In the genomic region with DNA sequence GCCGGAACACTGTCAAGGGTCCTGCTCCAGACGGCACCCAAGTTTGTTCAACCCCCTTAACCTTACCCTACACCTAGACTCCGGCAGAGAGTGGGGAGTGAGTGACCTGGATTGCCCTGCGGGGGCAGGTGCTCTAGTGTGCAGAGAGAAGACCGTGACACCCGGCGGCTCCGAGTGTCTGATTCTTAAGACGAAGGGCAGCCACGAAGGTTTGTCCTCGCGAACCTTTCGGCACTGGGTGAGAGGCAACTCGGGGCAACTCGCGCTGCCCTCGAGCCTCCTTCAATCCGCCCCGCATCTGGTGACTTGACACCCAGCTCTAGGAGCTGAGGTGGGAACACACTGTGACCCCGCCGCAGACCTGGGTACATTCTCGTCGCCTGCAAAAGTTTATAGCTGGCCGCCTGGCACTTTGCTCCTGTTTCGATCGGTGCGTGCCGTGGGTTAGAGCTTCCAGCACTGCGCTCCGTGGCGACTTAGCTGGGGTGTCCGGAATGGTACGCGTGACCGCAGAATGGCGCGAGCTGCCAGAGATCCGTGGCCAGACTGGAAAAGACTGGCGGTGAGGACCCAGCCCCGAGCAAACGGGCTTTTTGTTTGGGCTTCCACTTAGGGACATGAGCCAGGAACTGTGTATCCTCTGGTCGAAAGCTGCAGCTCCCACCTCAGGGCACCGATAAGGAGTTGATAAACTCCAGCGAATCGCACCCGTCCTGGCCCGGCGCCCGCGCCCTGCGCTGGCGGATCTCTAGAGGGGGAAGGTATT, we compare ENCODE assay signal across 7 mouse cellular contexts. TPM values are rescaled to one million over a fixed set of nuclear protein-coding genes. Genes with fewer than 3 reads are reported as not detected.
A peak's percentile ranks its signal among the peaks of the same experiment; 100 is the strongest.
DNase-seq lines count a peak whose midpoint lies in the region; ATAC-seq and TF ChIP-seq lines count a peak whose summit lies in the region.

No protein-coding gene starts in this region.

- no peak overlapping the region for H3K27ac ChIP-seq in hindbrain, embryonic 16.5 days (ENCODE audit: low read depth, low read length)
- H3K27ac ChIP-seq in liver, embryonic 16.5 days (ENCODE audit: low read length) = no peak overlapping the region; the same call in 1 of the 2 replicates

- peak overlapping the region; percentile 97 for H3K4me2 ChIP-seq in hindbrain, embryonic 16.5 days (ENCODE audit: low read length)
- H3K4me2 ChIP-seq in liver, embryonic 16.5 days (ENCODE audit: low read depth, low read length) = peak overlapping the region; percentile 59

- peak overlapping the region; percentile 86 for H3K4me3 ChIP-seq in E14TG2a.4 (replicated peaks; ENCODE audit: low read length)
- peak overlapping the region; percentile 53 for H3K4me3 ChIP-seq in hindbrain, embryonic 16.5 days (ENCODE audit: low read length)
- H3K4me3 ChIP-seq in liver, embryonic 16.5 days (ENCODE audit: low read depth, low read length) = peak overlapping the region; percentile 60

- no peaks in the 10 kb centered on the region for H3K9me3 ChIP-seq in E14TG2a.4 (ENCODE audit: low read length)
- H3K9me3 ChIP-seq in hindbrain, embryonic 16.5 days (ENCODE audit: control insufficient read depth, low read length) = no peaks in the 10 kb centered on the region
- H3K9me3 ChIP-seq in liver, embryonic 16.5 days (replicated peaks; ENCODE audit: control insufficient read depth, low read length) = no peaks in the 10 kb centered on the region

- no peak for ATAC-seq in hindbrain, embryonic 16.5 days
- no peak for ATAC-seq in liver, embryonic 16.5 days (ENCODE audit: low read depth)

- peaks cover 80% of the 10 kb centered on the region for H3K4me1 ChIP-seq in E14TG2a.4 (replicated peaks; ENCODE audit: low read depth, low read length)
- peaks cover 23% of the 10 kb centered on the region for H3K4me1 ChIP-seq in hindbrain, embryonic 16.5 days (ENCODE audit: control insufficient read depth, insufficient read depth, low read depth, low read length)
- peaks cover 3% of the 10 kb centered on the region for H3K4me1 ChIP-seq in liver, embryonic 16.5 days (ENCODE audit: control insufficient read depth, low read depth, low read length)

- DNase-seq in adrenal gland, postnatal 14 days = peak; percentile 73
- DNase-seq in gastrocnemius, adult 8-10 months (ENCODE audit: low spot score in 2 of 2) = peak; percentile 28 to 40
- DNase-seq in ovary, postnatal 14 days (ENCODE audit: low spot score) = peak; percentile 33
- no peak for DNase-seq in spleen, postnatal 14 days (ENCODE audit: low spot score in 2 of 2)

- peaks cover 27% of the 10 kb centered on the region for H3K27me3 ChIP-seq in E14TG2a.4 (ENCODE audit: insufficient read depth, low read length)
- peaks cover 39% of the 10 kb centered on the region for H3K27me3 ChIP-seq in hindbrain, embryonic 16.5 days (replicated peaks; ENCODE audit: control insufficient read depth, insufficient read depth, low read length)
- peaks cover 48% of the 10 kb centered on the region for H3K27me3 ChIP-seq in liver, embryonic 16.5 days (ENCODE audit: control insufficient read depth, insufficient read depth, low read depth, low read length)

- H3K9ac ChIP-seq in hindbrain, embryonic 16.5 days (ENCODE audit: low read depth, low read length) = peak overlapping the region; percentile 52; the same call in 1 of the 2 replicates
- peak overlapping the region; percentile 47 for H3K9ac ChIP-seq in liver, embryonic 16.5 days (ENCODE audit: low read depth, low read length)

- 1% methylated on average over 52 of the region's 52 CpGs for WGBS in hindbrain, embryonic 16.5 days
- WGBS in liver, embryonic 16.5 days (ENCODE audit: insufficient replicate concordance) = 3% methylated on average over 52 of the region's 52 CpGs

- 0 out of 2 replicates have a peak, but pooled peaks cover 8% of the 10 kb centered on the region for H3K36me3 ChIP-seq in E14TG2a.4 (ENCODE audit: insufficient read depth, low read length)
- H3K36me3 ChIP-seq in hindbrain, embryonic 16.5 days (ENCODE audit: control insufficient read depth, insufficient read depth, low read length) = no peaks in the 10 kb centered on the region
- no peaks in the 10 kb centered on the region for H3K36me3 ChIP-seq in liver, embryonic 16.5 days (ENCODE audit: control insufficient read depth, insufficient read depth)

- TF ChIP-seq CTCF in E14TG2a.4 (conservative IDR thresholded peaks at IDR 0.05; ENCODE audit: low read length) = no peak

RNA-seq across cellular contexts. Expression of a gene that starts 1.5 kb away (rescaled TPM):
- 226 TPM in 2 replicates for total RNA-seq in adrenal gland, postnatal 14 days (2021)
- total RNA-seq in gastrocnemius, adult 8-10 months (2022) = 10 to 100 TPM; 79.9 to 95.6 (median 93.9) TPM
- polyA plus RNA-seq in hindbrain, embryonic 16.5 days (2015; fragmentation: Nextera tagmentation; extraction: Ambion mirVana) = 5.7 and 8.4 TPM in 2 replicates
- 2.7 and 4.0 TPM in 2 replicates for polyA plus RNA-seq in liver, embryonic 16.5 days (2015; fragmentation: Nextera tagmentation; extraction: Ambion mirVana)

Comparison
In these comparisons a context has a peak if more than half of its experiments do, and no peak if none do; other contexts are left out.
1. DNase-seq: peak in adrenal gland, postnatal 14 days (single experiment), gastrocnemius, adult 8-10 months (2 of 2) and ovary, postnatal 14 days (single experiment); none in spleen, postnatal 14 days (0 of 2).
2. Peak in every context shown above with its lines, with median percentiles within 50 percentile points of each other: H3K4me3 ChIP-seq.